Mouse (Mus musculus): ENCODE data around the gene Rnf150.

DNA sequence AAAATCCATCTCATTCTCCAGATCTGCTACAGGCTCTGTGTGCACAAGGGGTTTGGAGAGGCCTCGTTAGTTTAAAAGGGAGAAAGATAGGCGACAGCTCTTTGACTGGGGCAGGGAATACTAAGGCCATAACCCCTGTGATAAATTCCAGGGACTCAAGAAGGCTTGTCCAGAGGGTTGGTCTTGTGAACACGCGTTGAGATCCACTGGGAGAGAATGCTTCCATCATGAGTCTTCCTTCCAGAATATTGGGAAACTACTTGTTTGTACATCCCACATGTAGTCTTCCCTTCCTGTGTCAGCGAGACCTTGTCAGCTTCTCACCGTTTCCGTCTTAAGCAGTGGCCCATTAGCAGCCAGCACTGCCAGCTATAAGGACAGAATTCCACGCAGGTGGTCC, 195.8 kb downstream of the Rnf150 start:
- no peak for TF ChIP-seq CTCF (IDR thresholded peaks at IDR 0.05; ENCODE audit: control insufficient read depth, insufficient read depth, insufficient read length)
- no peak for TF ChIP-seq CEBPB (IDR thresholded peaks at IDR 0.05; ENCODE audit: low read depth)
- no peak for TF ChIP-seq MYOD1 (IDR thresholded peaks at IDR 0.05; ENCODE audit: control insufficient read depth, insufficient read length, low read depth)
- TF ChIP-seq MAX (IDR thresholded peaks at IDR 0.05) = no peak
- no peak for TF ChIP-seq USF1 (IDR thresholded peaks at IDR 0.05; ENCODE audit: low read depth)

Data from C2C12 (cell line).